Mouse (Mus musculus) midbrain, postnatal 0 days (tissue): ENCODE data around the gene Ugt1a9. TPM values are rescaled to one million over a fixed set of nuclear protein-coding genes. Genes with fewer than 3 reads are reported as not detected.
"Not testable (repeated sequence)": the region's sequence is repeated elsewhere in the genome, so short reads cannot be mapped to it uniquely, and the experiment has no call there.

Experiments used
- ATAC-seq: fragments of 200-750 bp; cut with Nextera tagmentation; 2 replicates; pipeline ENCODE4 v1.8.0; 2017; ENCODE audit warnings: moderate number of reproducible peaks, mild to moderate bottlenecking, moderate TSS enrichment, moderate library complexity; ENCODE audit not compliant: low FRiP score
- DNase-seq: peaks from one replicate; pipeline ENCODE4 v3.0.0-alpha.2; 2015; ENCODE audit warnings: low spot score
- H3K27ac ChIP-seq: fragments of 300-500 bp; sonication (generic); 2 replicates; pipeline ENCODE4 v1.5.1; 2014; ENCODE audit warnings: low read depth, mild to moderate bottlenecking, low read length, mixed read lengths
- H3K27me3 ChIP-seq: fragments of 300-500 bp; sonication (generic); 2 replicates; pipeline ENCODE4 v1.6.1; 2014; ENCODE audit warnings: low read length, control low read depth, mixed read lengths; ENCODE audit not compliant: insufficient read depth
- H3K36me3 ChIP-seq: fragments of 300-500 bp; sonication (generic); 2 replicates; pipeline ENCODE4 v1.6.1; 2014; ENCODE audit warnings: low read length, control low read depth, mixed read lengths; ENCODE audit not compliant: insufficient read depth
- H3K4me1 ChIP-seq: fragments of 300-500 bp; sonication (generic); 2 replicates; pipeline ENCODE4 v1.6.1; 2014; ENCODE audit warnings: mild to moderate bottlenecking, control low read depth, antibody characterized with exemption, low read length, mixed read lengths; ENCODE audit not compliant: insufficient read depth
- H3K4me2 ChIP-seq: fragments of 300-500 bp; sonication (generic); 2 replicates; pipeline ENCODE4 v1.6.1; 2014; ENCODE audit warnings: low read depth, mild to moderate bottlenecking, low read length, mixed read lengths; ENCODE audit not compliant: poor library complexity, severe bottlenecking
- H3K4me3 ChIP-seq: fragments of 300-500 bp; sonication (generic); 2 replicates; pipeline ENCODE4 v1.5.1; 2014; ENCODE audit warnings: low read depth, mild to moderate bottlenecking, low read length, moderate library complexity
- H3K9ac ChIP-seq: fragments of 300-500 bp; sonication (generic); replicated peaks from 2 replicates; pipeline ENCODE4 v1.6.1; 2014; ENCODE audit warnings: mild to moderate bottlenecking, low read length, moderate library complexity, mixed read lengths; ENCODE audit not compliant: poor library complexity, severe bottlenecking
- H3K9me3 ChIP-seq: fragments of 300-500 bp; sonication (generic); 2 replicates; pipeline ENCODE4 v1.6.1; 2016; ENCODE audit warnings: low read length, control low read depth
- CTCF ChIP-seq: IDR thresholded peaks from 2 replicates; pipeline ENCODE4 v1.5.1; 2016; ENCODE audit warnings: antibody characterized with exemption, mild to moderate bottlenecking
- WGBS: fragments of 180-500 bp; shearing (Covaris S2); extraction: QIAGEN DNeasy Blood & Tissue Kit; methylation state at CpG from one replicate; pipeline ENCODE4 v1.1.7; 2014; 5-methylcytosine and 5-hydroxymethylcytosine counted together
- polyA plus RNA-seq: library from polyadenylated mRNA; unstranded; fragments of >200 nt; fragmentation: Nextera tagmentation; extraction: Ambion mirVana; gene quantifications from 2 replicates; pipeline ENCODE4 v1.2.1, GENCODE M21; 2015
- total RNA-seq: library from RNA; depleted of rRNA; stranded (reverse); fragments of >200 nt; gene quantifications from 2 replicates; pipeline ENCODE4 v1.2.3, GENCODE M21; 2014

Ugt1a9 gene
- total and polyA plus RNA-seq, 2 experiments from 2014 or later = not detected

DNA sequence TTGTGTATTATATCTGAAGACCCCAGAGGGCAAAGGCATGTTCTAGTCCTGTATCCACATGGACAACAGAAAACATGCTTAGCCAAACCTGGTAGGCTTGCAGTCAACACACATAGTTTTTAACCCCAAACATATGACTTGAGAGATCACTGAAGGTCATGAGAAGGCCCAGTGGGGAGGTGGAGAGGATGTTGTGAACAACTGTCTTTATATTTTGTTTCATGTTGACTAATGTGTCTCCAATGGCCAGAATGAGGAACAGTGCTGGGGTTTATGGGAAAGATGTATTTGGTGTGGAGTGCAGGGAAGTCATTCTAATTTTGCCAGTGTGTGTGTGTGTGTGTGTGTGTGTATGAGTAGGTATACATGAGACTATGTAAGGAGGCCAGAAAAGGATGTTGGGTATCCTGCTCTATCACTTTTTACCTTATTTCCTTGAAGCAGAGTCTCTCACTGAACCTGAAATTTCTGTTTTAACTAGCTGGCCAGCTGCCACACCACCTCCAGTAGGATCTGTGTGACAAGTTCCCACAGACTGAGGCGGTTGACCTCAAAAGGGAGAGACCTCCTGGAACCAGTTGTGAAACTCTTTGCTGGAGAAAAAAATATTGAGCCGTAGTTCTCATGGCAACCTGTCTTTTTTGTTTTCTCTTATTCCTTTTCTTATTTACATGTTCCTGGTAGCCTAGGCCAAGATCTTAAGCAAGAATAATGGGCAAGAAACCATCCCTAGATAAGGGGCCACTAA is 153.6 kb downstream of the Ugt1a9 start:
- Histone ChIP-seq H3K9me3 (peaks cover 44% of the 10 kb centered on the region), H3K27me3 (no peaks in the 10 kb centered on the region), H3K4me1 (no peaks in the 10 kb centered on the region), H3K27ac (no peak overlapping the region), H3K4me2 (no peak overlapping the region), H3K4me3 (no peak overlapping the region), H3K9ac (no peak overlapping the region), H3K36me3 (no peaks in the 10 kb centered on the region)
- no peak for TF ChIP-seq CTCF
- 65% methylated on average over 2 of the region's 2 CpGs for WGBS
- ATAC-seq (no peak), DNase-seq (no peak)

- not testable (repeated sequence) for ATAC-seq, H3K4me1 ChIP-seq, H3K36me3 ChIP-seq, H3K27me3 ChIP-seq, H3K4me2 ChIP-seq, H3K9ac ChIP-seq, H3K4me3 ChIP-seq, H3K27ac ChIP-seq, DNase-seq
- peaks cover 55% of the 10 kb centered on the region for H3K9me3 ChIP-seq
- WGBS = 38% methylated on average over 2 of the region's 2 CpGs
Measured at GRCm38 (mm10) chr1:88225301-88225700, 154.7 kb downstream of the Ugt1a9 start.

DNA sequence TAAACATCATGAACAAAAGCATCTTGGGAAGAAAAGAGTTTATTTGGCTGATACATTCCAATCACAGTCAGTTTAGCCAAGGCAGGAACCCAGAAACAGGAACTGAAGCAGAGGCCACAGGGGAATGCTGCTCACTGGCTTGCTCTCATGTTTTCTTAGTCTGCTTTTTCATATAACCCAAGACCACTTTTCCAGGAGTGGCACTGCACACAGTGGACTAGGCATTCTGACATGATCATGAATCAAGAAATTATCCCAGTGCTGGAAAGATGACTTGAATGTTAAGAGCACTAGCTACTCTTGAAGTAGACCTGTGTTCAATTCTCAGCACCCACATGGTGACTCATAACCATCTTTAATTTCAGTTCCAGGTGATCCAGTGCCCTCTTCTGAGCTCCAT is 155.1 kb downstream of the Ugt1a9 start:
- Histone ChIP-seq H3K9ac (no peak overlapping the region), H3K4me1 (no peaks in the 10 kb centered on the region), H3K9me3 (peaks cover 59% of the 10 kb centered on the region), H3K4me3 (no peak overlapping the region), H3K36me3 (no peaks in the 10 kb centered on the region), H3K27me3 (no peaks in the 10 kb centered on the region), H3K4me2 (no peak overlapping the region), H3K27ac (no peak overlapping the region)
- TF ChIP-seq CTCF = no peak
- no peak for ATAC-seq
- DNase-seq = no peak

DNA sequence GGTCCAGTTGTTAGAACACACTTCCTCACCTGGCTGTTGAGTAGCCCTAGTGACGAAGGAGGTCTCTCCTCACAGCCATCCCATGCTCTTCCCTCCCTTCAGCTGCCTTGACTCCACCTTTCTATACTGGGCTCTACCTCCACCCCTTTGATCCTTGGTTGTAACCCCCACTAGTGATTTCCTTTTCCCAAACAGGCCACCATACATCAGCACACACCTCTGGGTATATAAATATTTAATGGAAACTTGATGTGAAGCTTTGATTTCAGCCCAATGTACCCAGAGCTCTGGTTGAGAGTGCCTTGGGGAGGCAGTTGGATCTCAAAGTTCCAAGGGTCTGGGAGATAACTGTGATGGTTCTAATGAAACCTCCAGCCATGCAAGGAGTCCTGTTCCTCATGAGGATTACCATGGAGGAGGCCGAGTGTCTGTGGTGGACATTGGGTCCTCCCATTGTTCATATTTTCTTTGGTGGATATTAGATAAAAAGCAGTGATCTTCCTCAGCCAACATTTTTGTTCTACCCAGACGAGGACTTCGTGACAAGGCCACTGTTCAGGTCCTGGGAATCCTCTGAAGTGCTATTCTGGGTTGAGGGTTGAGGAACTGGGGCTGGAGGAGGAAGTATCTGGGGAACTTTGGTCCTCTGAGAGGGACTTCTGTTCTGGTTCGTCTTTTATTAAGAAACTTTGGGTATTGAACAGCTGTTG is 156.2 kb downstream of the Ugt1a9 start, which contains the start of gene Mroh2a:
TSS of gene Mroh2a (plus strand) at position 317 of the 710 bp plus-strand sequence.
- H3K4me3 ChIP-seq = no peak within 1 kb of the TSS
- no peak for DNase-seq
- no peaks in the 10 kb centered on the region for H3K4me1 ChIP-seq
- H3K9ac ChIP-seq = no peak within 1 kb of the TSS
- no peak within 1 kb of the TSS for H3K4me2 ChIP-seq
- WGBS = 56% methylated on average over 5 of the region's 5 CpGs
- no peaks in the 10 kb centered on the region for H3K36me3 ChIP-seq
- H3K9me3 ChIP-seq = peaks cover 70% of the 10 kb centered on the region
- no peak for TF ChIP-seq CTCF
- ATAC-seq = no peak
- H3K27ac ChIP-seq = no peak within 1 kb of the TSS
- no peaks in the 10 kb centered on the region for H3K27me3 ChIP-seq

DNA sequence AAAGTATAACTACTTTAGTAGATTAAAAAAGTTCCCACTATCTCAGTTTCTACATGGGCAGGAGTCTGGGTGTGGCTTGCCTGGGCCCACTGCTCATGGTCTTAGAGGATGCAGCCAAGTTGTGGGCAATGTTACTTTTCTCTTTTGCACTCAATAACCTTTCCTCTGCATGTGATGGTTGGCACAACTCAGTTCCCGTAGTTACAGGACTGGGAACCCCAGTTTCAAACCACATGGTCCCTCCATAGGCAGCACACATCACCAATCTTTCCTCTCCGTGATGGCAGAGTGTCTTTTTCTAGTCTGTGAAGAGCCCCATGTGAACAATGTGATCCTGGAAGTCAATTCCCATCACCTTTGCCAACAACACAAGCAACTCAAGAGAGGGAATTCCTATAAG is 156.9 kb downstream of the Ugt1a9 start:
- ATAC-seq = no peak
- Histone ChIP-seq H3K4me1 (no peaks in the 10 kb centered on the region), H3K4me2 (no peak overlapping the region), H3K27ac (no peak overlapping the region), H3K9ac (no peak overlapping the region), H3K27me3 (no peaks in the 10 kb centered on the region), H3K4me3 (no peak overlapping the region), H3K36me3 (no peaks in the 10 kb centered on the region), H3K9me3 (peaks cover 73% of the 10 kb centered on the region)
- TF ChIP-seq CTCF = no peak
- 60% methylated on average over 2 of the region's 2 CpGs for WGBS
- DNase-seq = no peak

- no peak overlapping the region for H3K4me2 ChIP-seq
- no peak overlapping the region for H3K9ac ChIP-seq
- WGBS = 72% methylated on average over 7 of the region's 7 CpGs
- no peak overlapping the region for H3K4me3 ChIP-seq
- no peaks in the 10 kb centered on the region for H3K36me3 ChIP-seq
- DNase-seq (no peak), ATAC-seq (no peak)
- TF ChIP-seq CTCF = no peak
- H3K27me3 ChIP-seq = no peaks in the 10 kb centered on the region
- no peak overlapping the region for H3K27ac ChIP-seq
- H3K9me3 ChIP-seq = peaks cover 79% of the 10 kb centered on the region
- H3K4me1 ChIP-seq = no peaks in the 10 kb centered on the region
Measured at GRCm38 (mm10) chr1:88228121-88228520, 157.5 kb downstream of the Ugt1a9 start.
